Mouse (Mus musculus) spleen, adult 2 months (tissue): Measurements from ENCODE around the gene Habp2.

Source experiments
- CTCF ChIP-seq: fragments of 200-500 bp; IDR thresholded peaks from 2 replicates; pipeline ENCODE4 v1.5.1; 2011; ENCODE audit warnings: mild to moderate bottlenecking, inconsistent platforms; ENCODE audit not compliant: insufficient read depth, insufficient read length, insufficient replicate concordance; ENCODE audit errors: extremely low read depth
- POLR2A ChIP-seq: fragments of 200-500 bp; IDR thresholded peaks from 2 replicates; pipeline ENCODE4 v1.6.1; 2011; ENCODE audit warnings: low read depth, low read length, inconsistent platforms

GRCm38 (mm10) chr19:56368912-56369311 is 82.0 kb downstream of the Habp2 start:
- TF ChIP-seq CTCF (no peak), POLR2A (no peak)
